Mouse (Mus musculus): ENCODE data around the gene Ptprg.

GRCm38 (mm10) chr14:11709798-11710197, 156.5 kb downstream of the Ptprg start:
- TF ChIP-seq CTCF (IDR thresholded peaks at IDR 0.05; ENCODE audit: control insufficient read depth, insufficient read depth, insufficient read length) (no peak), USF1 (IDR thresholded peaks at IDR 0.05; ENCODE audit: low read depth) (no peak), MAX (IDR thresholded peaks at IDR 0.05) (no peak), CEBPB (IDR thresholded peaks at IDR 0.05; ENCODE audit: low read depth) (no peak)

Data from C2C12 (cell line).